Mouse (Mus musculus): ENCODE data around the gene Slco2a1. TPM values are rescaled to one million over a fixed set of nuclear protein-coding genes. Genes with fewer than 3 reads are reported as not detected.

The Slco2a1 gene
- polyA plus RNA-seq, 2 experiments: 5.1 to 7.2 TPM

DNA sequence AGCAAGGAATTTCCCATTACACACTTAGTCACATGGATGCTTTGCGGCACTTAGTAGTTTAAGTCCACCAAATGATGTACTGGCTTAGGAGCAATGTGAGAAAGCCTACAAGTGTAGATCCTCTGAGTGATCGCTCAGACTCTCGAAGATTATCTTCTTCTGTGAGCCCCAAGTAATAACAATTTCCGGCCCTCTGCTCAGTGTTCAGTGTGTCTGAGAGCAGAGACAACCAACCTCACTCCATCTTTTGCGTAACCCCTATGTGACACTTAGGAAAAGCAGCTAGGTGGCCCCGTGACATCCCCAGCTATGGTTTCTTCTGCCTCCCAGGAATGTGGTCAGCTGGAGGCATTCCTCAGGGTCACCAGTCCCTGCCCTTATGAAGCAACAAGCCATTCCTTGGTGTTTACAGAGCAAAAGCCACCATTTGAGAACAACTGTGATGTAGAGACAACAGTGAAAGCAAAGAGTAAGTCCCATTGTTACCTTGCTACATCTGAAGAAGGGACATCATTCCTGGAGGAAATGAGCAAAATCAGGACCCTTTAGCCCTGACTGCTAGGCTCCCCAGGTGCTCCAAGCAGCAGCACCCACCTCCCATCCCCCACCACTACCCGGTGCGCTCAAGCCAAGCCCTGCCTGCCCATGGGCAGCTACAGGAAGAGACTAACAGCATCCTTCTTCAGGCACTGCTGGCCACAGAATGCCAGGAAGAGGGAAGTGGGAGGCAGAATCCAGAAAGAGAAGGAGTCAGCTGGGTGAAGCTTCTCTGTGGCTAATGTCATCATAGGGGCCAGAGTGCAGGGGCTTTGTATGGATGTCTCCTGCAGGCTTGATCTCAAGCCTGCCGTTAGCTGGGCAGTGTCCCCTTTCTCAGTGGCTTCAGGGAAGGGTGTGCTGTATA, 37.2 kb upstream of the Slco2a1 start:
- no peak for DNase-seq (ENCODE audit: low spot score)
- ATAC-seq (ENCODE audit: low FRiP score, low read depth): no peak
- Histone ChIP-seq H3K4me1 (ENCODE audit: control insufficient read depth, insufficient read depth, low read length) (no peaks in the 10 kb centered on the region), H3K4me3 (replicated peaks; ENCODE audit: low read length) (no peak overlapping the region), H3K4me2 (replicated peaks; ENCODE audit: low read depth, low read length, severe bottlenecking) (no peak overlapping the region), H3K9me3 (ENCODE audit: control insufficient read depth, low read length) (no peaks in the 10 kb centered on the region), H3K27me3 (ENCODE audit: control insufficient read depth, insufficient read depth, low read length) (no peaks in the 10 kb centered on the region), H3K9ac (ENCODE audit: low read depth, low read length, severe bottlenecking) (no peak overlapping the region), H3K27ac (replicated peaks; ENCODE audit: low read depth, low read length) (no peak overlapping the region), H3K36me3 (ENCODE audit: control insufficient read depth, insufficient read depth, low read length) (no peaks in the 10 kb centered on the region)
- no peak for TF ChIP-seq POLR2A (IDR thresholded peaks at IDR 0.05; ENCODE audit: borderline replicate concordance, extremely low read depth, insufficient read depth, insufficient read length)
- 89% methylated on average over 9 of the region's 9 CpGs for WGBS

DNA sequence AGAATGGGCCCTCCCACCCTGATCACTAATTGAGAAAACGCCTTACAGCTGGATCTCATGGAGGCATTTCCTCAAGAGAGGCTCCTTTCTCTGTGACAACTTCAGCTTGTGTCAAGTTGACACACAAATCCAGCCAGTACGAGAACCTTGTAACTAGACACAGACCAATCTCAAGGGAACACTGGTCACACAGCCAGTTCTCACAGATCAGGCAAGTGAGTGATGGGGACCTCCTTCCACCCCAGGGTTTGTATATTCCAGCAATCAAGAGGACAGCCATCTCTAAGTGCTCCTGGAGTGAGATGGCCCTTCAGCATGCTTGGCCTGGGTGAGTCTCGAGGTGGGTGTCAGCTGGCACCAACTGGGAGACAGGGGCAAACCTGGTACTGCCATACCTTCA, 32.6 kb upstream of the Slco2a1 start:
- no peaks in the 10 kb centered on the region for H3K27me3 ChIP-seq (ENCODE audit: control insufficient read depth, insufficient read depth, low read length)
- DNase-seq (ENCODE audit: low spot score) (no peak), ATAC-seq (ENCODE audit: low FRiP score, low read depth) (no peak)
- no peak overlapping the region for H3K27ac ChIP-seq (replicated peaks; ENCODE audit: low read depth, low read length)
- H3K4me1 ChIP-seq (ENCODE audit: control insufficient read depth, insufficient read depth, low read length): no peaks in the 10 kb centered on the region
- TF ChIP-seq POLR2A (IDR thresholded peaks at IDR 0.05; ENCODE audit: borderline replicate concordance, extremely low read depth, insufficient read depth, insufficient read length): no peak
- no peaks in the 10 kb centered on the region for H3K9me3 ChIP-seq (ENCODE audit: control insufficient read depth, low read length)
- H3K4me3 ChIP-seq (replicated peaks; ENCODE audit: low read length): no peak overlapping the region
- H3K4me2 ChIP-seq (replicated peaks; ENCODE audit: low read depth, low read length, severe bottlenecking): no peak overlapping the region
- no peak overlapping the region for H3K9ac ChIP-seq (ENCODE audit: low read depth, low read length, severe bottlenecking)
- 68% methylated on average over 3 of the region's 3 CpGs for WGBS
- H3K36me3 ChIP-seq (ENCODE audit: control insufficient read depth, insufficient read depth, low read length): no peaks in the 10 kb centered on the region

DNA sequence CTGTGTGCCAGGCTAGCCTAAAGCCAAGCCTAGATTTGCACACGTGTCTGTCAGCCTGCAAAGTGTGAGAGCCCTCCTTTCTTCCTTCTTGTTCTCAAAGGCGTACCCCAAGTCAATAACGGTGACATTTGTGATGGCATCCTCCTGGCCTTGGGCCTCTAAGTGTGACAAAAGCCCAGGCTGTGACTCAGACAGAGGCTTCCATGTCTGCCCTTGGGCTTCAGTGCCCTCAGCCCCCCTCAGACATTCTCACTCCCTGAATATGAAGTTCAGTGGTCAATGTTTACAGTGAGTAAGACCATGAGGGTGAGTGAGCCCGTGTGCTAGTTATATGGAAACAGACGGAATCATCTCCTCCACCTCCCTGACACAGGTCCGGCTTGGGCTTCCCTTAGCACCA, 29.8 kb upstream of the Slco2a1 start:
- 79% methylated on average over 6 of the region's 6 CpGs for WGBS
- no peak for TF ChIP-seq POLR2A (IDR thresholded peaks at IDR 0.05; ENCODE audit: borderline replicate concordance, extremely low read depth, insufficient read depth, insufficient read length)
- no peaks in the 10 kb centered on the region for H3K36me3 ChIP-seq (ENCODE audit: control insufficient read depth, insufficient read depth, low read length)
- no peak overlapping the region for H3K9ac ChIP-seq (ENCODE audit: low read depth, low read length, severe bottlenecking)
- H3K27ac ChIP-seq (replicated peaks; ENCODE audit: low read depth, low read length): no peak overlapping the region
- DNase-seq (ENCODE audit: low spot score) (no peak), ATAC-seq (ENCODE audit: low FRiP score, low read depth) (no peak)
- peaks cover 3% of the 10 kb centered on the region; the same call in 1 of the 2 replicates for H3K4me1 ChIP-seq (ENCODE audit: control insufficient read depth, insufficient read depth, low read length)
- H3K9me3 ChIP-seq (ENCODE audit: control insufficient read depth, low read length): no peaks in the 10 kb centered on the region
- H3K4me2 ChIP-seq (replicated peaks; ENCODE audit: low read depth, low read length, severe bottlenecking): no peak overlapping the region
- no peak overlapping the region for H3K4me3 ChIP-seq (replicated peaks; ENCODE audit: low read length)
- H3K27me3 ChIP-seq (ENCODE audit: control insufficient read depth, insufficient read depth, low read length): no peaks in the 10 kb centered on the region

DNA sequence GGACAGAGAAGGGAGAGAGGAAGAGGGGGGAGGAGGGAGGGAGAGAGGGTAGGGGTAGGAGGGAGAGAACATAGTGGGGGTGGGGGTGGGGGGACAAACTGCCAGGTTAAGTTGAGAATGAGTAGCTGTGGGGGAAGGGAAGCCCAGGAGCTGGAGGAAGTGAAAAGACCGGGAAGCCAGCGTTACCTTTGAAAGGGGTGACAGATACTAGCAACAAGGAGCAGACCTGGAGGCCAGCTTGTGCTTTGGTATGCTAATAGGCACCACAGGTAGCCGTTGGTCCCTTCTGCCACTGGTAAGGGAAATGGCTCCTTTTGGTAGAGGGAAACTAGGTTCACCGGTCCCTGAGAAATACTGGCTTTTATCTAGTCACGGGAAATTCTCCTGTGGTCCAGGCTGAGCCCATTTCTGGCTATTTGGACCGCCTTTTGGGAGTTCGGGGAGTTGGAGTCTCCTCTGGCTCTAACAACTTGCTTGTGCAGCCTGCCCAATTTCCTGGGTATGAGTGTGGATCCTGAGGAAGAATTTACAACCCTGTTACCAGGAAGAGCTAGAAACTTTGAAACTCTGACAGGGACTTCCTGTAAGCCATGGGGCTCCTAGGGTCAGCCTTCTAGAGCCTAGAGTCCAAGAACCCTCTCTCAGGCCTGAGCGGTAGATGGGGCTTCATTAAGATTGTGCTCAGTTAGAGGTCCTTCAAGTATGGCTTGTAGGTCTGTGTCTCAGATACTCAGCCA, 27.0 kb upstream of the Slco2a1 start:
- no peaks in the 10 kb centered on the region for H3K36me3 ChIP-seq (ENCODE audit: control insufficient read depth, insufficient read depth, low read length)
- H3K27ac ChIP-seq (replicated peaks; ENCODE audit: low read depth, low read length): no peak overlapping the region
- H3K9ac ChIP-seq (ENCODE audit: low read depth, low read length, severe bottlenecking): no peak overlapping the region
- WGBS: 27% methylated on average over 8 of the region's 8 CpGs
- no peaks in the 10 kb centered on the region for H3K27me3 ChIP-seq (ENCODE audit: control insufficient read depth, insufficient read depth, low read length)
- H3K4me1 ChIP-seq (ENCODE audit: control insufficient read depth, insufficient read depth, low read length): peaks cover 3% of the 10 kb centered on the region; the same call in 1 of the 2 replicates
- DNase-seq (ENCODE audit: low spot score) (no peak), ATAC-seq (ENCODE audit: low FRiP score, low read depth) (no peak)
- no peak overlapping the region for H3K4me3 ChIP-seq (replicated peaks; ENCODE audit: low read length)
- H3K4me2 ChIP-seq (replicated peaks; ENCODE audit: low read depth, low read length, severe bottlenecking): no peak overlapping the region
- TF ChIP-seq POLR2A (IDR thresholded peaks at IDR 0.05; ENCODE audit: borderline replicate concordance, extremely low read depth, insufficient read depth, insufficient read length): no peak
- H3K9me3 ChIP-seq (ENCODE audit: control insufficient read depth, low read length): no peaks in the 10 kb centered on the region

DNA sequence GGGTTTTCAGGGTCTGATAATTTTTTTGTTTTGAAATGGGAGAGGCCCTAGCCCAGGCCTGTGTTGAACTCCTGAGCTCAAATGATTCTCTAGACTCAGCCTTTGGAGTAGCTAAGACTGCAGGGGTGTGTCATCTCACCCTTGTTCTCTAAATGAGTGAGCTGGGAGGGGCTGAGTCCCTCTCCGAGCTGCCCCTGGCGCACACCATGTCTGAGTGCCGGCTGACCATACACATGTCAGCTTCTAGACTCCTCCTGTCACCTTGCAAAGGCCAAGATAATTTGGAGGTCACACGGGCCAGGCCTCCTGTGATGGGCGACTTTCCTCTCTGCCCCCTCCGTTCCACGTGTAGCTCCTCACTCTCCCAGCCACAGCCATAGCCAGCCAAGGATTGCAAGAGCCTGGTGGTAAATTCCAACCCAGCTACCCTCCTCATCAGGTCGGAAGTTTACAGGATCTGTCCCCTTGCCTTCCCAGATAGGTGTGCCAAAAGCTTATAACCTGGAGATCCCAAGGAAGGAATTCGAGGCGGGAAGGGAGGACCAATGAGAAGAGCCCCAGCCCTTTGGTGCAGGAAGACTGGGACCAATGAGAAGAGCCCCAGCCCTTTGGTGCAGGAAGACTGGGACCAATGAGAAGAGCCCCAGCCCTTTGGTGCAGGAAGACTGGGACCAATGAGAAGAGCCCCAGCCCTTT, 26.3 kb upstream of the Slco2a1 start:
- Histone ChIP-seq H3K27me3 (ENCODE audit: control insufficient read depth, insufficient read depth, low read length) (no peaks in the 10 kb centered on the region), H3K4me1 (ENCODE audit: control insufficient read depth, insufficient read depth, low read length) (peaks cover 3% of the 10 kb centered on the region; the same call in 1 of the 2 replicates), H3K4me3 (replicated peaks; ENCODE audit: low read length) (no peak overlapping the region), H3K9ac (ENCODE audit: low read depth, low read length, severe bottlenecking) (no peak overlapping the region), H3K36me3 (ENCODE audit: control insufficient read depth, insufficient read depth, low read length) (no peaks in the 10 kb centered on the region), H3K27ac (replicated peaks; ENCODE audit: low read depth, low read length) (no peak overlapping the region), H3K9me3 (ENCODE audit: control insufficient read depth, low read length) (no peaks in the 10 kb centered on the region), H3K4me2 (replicated peaks; ENCODE audit: low read depth, low read length, severe bottlenecking) (no peak overlapping the region)
- WGBS: 67% methylated on average over 10 of the region's 10 CpGs
- no peak for TF ChIP-seq POLR2A (IDR thresholded peaks at IDR 0.05; ENCODE audit: borderline replicate concordance, extremely low read depth, insufficient read depth, insufficient read length)
- ATAC-seq (ENCODE audit: low FRiP score, low read depth) (no peak), DNase-seq (ENCODE audit: low spot score) (no peak)
